8 mouse cellular contexts compared by ENCODE assay signal in genomic region chr6:5725611-5726236, GRCm38 (mm10). TPM values are rescaled to one million over a fixed set of nuclear protein-coding genes. Genes with fewer than 3 reads are reported as not detected.
DNase-seq lines count a peak whose midpoint lies in the region; ATAC-seq and TF ChIP-seq lines count a peak whose summit lies in the region.

Dync1i1 (plus strand) TSS chr6:5725639.

- H3K9ac ChIP-seq in forebrain, embryonic 12.5 days: peak within 1 kb of the TSS; percentile 50
- peak within 1 kb of the TSS; percentile 71 for H3K9ac ChIP-seq in heart, embryonic 16.5 days (ENCODE audit: low read length)
- H3K9ac ChIP-seq in liver, embryonic 16.5 days (ENCODE audit: low read depth, low read length): no peak within 1 kb of the TSS

- H3K4me3 ChIP-seq in E14TG2a.4 (replicated peaks; ENCODE audit: low read length): peak within 1 kb of the TSS; percentile 76
- peak within 1 kb of the TSS; percentile 50 for H3K4me3 ChIP-seq in forebrain, embryonic 12.5 days (replicated peaks)
- peak within 1 kb of the TSS; percentile 62 for H3K4me3 ChIP-seq in heart, embryonic 16.5 days (ENCODE audit: low read length)
- peak within 1 kb of the TSS; percentile 16; the same call in 1 of the 2 replicates for H3K4me3 ChIP-seq in liver, embryonic 16.5 days (ENCODE audit: low read depth, low read length)

- H3K4me2 ChIP-seq in forebrain, embryonic 12.5 days: peak within 1 kb of the TSS; percentile 84
- H3K4me2 ChIP-seq in heart, embryonic 16.5 days (ENCODE audit: low read depth, low read length): peak within 1 kb of the TSS; percentile 90
- H3K4me2 ChIP-seq in liver, embryonic 16.5 days (ENCODE audit: low read depth, low read length): peak within 1 kb of the TSS; percentile 41

- H3K9me3 ChIP-seq in E14TG2a.4 (ENCODE audit: low read length): no peaks in the 10 kb centered on the region
- H3K9me3 ChIP-seq in forebrain, embryonic 12.5 days: no peaks in the 10 kb centered on the region
- no peaks in the 10 kb centered on the region for H3K9me3 ChIP-seq in heart, embryonic 16.5 days (replicated peaks; ENCODE audit: control insufficient read depth, low read length)
- H3K9me3 ChIP-seq in liver, embryonic 16.5 days (replicated peaks; ENCODE audit: control insufficient read depth, low read length): no peaks in the 10 kb centered on the region

- no peak for TF ChIP-seq CTCF in E14TG2a.4 (conservative IDR thresholded peaks at IDR 0.05; ENCODE audit: low read length)

- peak; percentile 93 for ATAC-seq in forebrain, embryonic 12.5 days (ENCODE audit: low FRiP score)
- ATAC-seq in heart, embryonic 16.5 days (replicated peaks; ENCODE audit: extremely low read depth, insufficient read depth, low FRiP score): peak; percentile 84
- peak; percentile 48; the same call in 1 of the 2 replicates for ATAC-seq in liver, embryonic 16.5 days (ENCODE audit: low read depth)
- ATAC-seq in CD4-positive, CD25-positive, alpha-beta regulatory T cell, adult 4 months: no peak

- no peak within 1 kb of the TSS for H3K27ac ChIP-seq in forebrain, embryonic 12.5 days
- no peak within 1 kb of the TSS for H3K27ac ChIP-seq in heart, embryonic 16.5 days (ENCODE audit: low read length)
- no peak within 1 kb of the TSS for H3K27ac ChIP-seq in liver, embryonic 16.5 days (ENCODE audit: low read length)

- no peaks in the 10 kb centered on the region for H3K36me3 ChIP-seq in E14TG2a.4 (ENCODE audit: insufficient read depth, low read length)
- H3K36me3 ChIP-seq in forebrain, embryonic 12.5 days (replicated peaks): no peaks in the 10 kb centered on the region
- no peaks in the 10 kb centered on the region for H3K36me3 ChIP-seq in heart, embryonic 16.5 days (ENCODE audit: control insufficient read depth, insufficient read depth)
- H3K36me3 ChIP-seq in liver, embryonic 16.5 days (ENCODE audit: control insufficient read depth, insufficient read depth): no peaks in the 10 kb centered on the region

- H3K27me3 ChIP-seq in E14TG2a.4 (ENCODE audit: insufficient read depth, low read length): peaks cover 19% of the 10 kb centered on the region
- 0 out of 2 replicates have a peak, but pooled peaks cover 11% of the 10 kb centered on the region for H3K27me3 ChIP-seq in forebrain, embryonic 12.5 days
- 0 out of 2 replicates have a peak, but pooled peaks cover 3% of the 10 kb centered on the region for H3K27me3 ChIP-seq in heart, embryonic 16.5 days (ENCODE audit: control insufficient read depth, insufficient read depth, low read length)
- H3K27me3 ChIP-seq in liver, embryonic 16.5 days (ENCODE audit: control insufficient read depth, insufficient read depth, low read depth, low read length): peaks cover 11% of the 10 kb centered on the region

- peak; percentile 14 for DNase-seq in c-Kit-positive CD71-negative TER-119-negative erythroid progenitor cells, embryonic 14.5 days (ENCODE audit: low read depth)
- DNase-seq in layer of hippocampus, adult 18-20 months (ENCODE audit: low spot score in 2 of 2): peak; percentile 64 to 77
- peak; percentile 64 for DNase-seq in ovary, adult 18-20 months (ENCODE audit: low spot score)

- WGBS in forebrain, embryonic 12.5 days: 1% methylated on average over 39 of the region's 40 CpGs
- WGBS in heart, embryonic 16.5 days: 1% methylated on average over 40 of the region's 40 CpGs
- under 1% methylated on average over 39 of the region's 40 CpGs for WGBS in liver, embryonic 16.5 days (ENCODE audit: insufficient replicate concordance)

- H3K4me1 ChIP-seq in E14TG2a.4 (replicated peaks; ENCODE audit: low read depth, low read length): peaks cover 35% of the 10 kb centered on the region
- H3K4me1 ChIP-seq in forebrain, embryonic 12.5 days: peaks cover 11% of the 10 kb centered on the region
- peaks cover 4% of the 10 kb centered on the region; the same call in 1 of the 2 replicates for H3K4me1 ChIP-seq in heart, embryonic 16.5 days (ENCODE audit: control insufficient read depth, insufficient read depth, low read length)
- no peaks in the 10 kb centered on the region for H3K4me1 ChIP-seq in liver, embryonic 16.5 days (ENCODE audit: control insufficient read depth, low read depth, low read length)

RNA-seq across cellular contexts. Expression of gene Dync1i1, which starts in this region (rescaled TPM):
- polyA plus RNA-seq in forebrain, embryonic 12.5 days (2016; fragmentation: Nextera tagmentation; extraction: Ambion mirVana): 5.0 and 5.4 TPM in 2 replicates
- 1.6 and 2.0 TPM in 2 replicates for polyA plus RNA-seq in heart, embryonic 16.5 days (2015; fragmentation: Nextera tagmentation; extraction: Ambion mirVana)
- total RNA-seq in layer of hippocampus, adult 18-20 months (2021): 100 to 1,000 TPM; 143 to 148 TPM
- polyA plus RNA-seq in liver, embryonic 16.5 days (2015; fragmentation: Nextera tagmentation; extraction: Ambion mirVana): 0.04 and 0.11 TPM in 2 replicates
- not detected for polyA plus RNA-seq in CD4-positive, CD25-positive, alpha-beta regulatory T cell, adult 4 months (2017; shearing (Covaris generic))

Comparison
In these comparisons a context has a peak if more than half of its experiments do, and no peak if none do; other contexts are left out.
1. Peak in ATAC-seq, H3K4me3 ChIP-seq and H3K4me2 ChIP-seq in liver, embryonic 16.5 days; RNA of the gene not detected or under 1 TPM.
2. H3K4me3 ChIP-seq: peak in every context shown above with its lines; median percentile 76 in E14TG2a.4; 62 in heart, embryonic 16.5 days; 50 in forebrain, embryonic 12.5 days; 16 in liver, embryonic 16.5 days.
3. DNase-seq: peak in every context shown above with its lines; median percentile 70 in layer of hippocampus, adult 18-20 months; 64 in ovary, adult 18-20 months; 14 in c-Kit-positive CD71-negative TER-119-negative erythroid progenitor cells, embryonic 14.5 days.